Mouse (Mus musculus): ENCODE measurements around the gene Rsbn1l. TPM values are rescaled to one million over a fixed set of nuclear protein-coding genes. Genes with fewer than 3 reads are reported as not detected.

Rsbn1l gene
- polyA plus RNA-seq, 1 experiment from 2014 or later: 3.4 TPM

DNA sequence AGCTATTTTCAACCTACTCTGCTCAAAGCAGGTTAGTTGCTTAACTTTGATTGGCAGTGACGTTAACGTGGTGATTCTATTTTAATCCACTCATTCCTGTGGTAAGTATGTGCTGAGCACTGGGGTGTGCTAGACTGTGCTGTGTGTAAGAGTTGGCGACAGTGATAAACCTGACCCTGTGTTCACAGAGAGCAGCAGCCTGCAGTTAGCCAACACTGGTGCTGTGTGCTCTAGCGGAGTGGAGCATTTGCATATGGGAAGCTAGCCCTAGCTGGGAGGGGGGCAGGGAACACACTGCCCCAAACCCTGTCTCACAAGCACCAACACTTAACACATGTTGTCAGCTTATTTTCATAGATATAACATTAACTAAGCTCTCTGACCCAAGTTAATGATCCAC is 11.7 kb upstream of the Rsbn1l start:
- no peaks in the 10 kb centered on the region for H3K36me3 ChIP-seq
- no peak overlapping the region for H3K27ac ChIP-seq (replicated peaks)
- H3K4me3 ChIP-seq: no peak overlapping the region
- H3K27me3 ChIP-seq: no peaks in the 10 kb centered on the region
- H3K4me2 ChIP-seq: no peak overlapping the region
- no peaks in the 10 kb centered on the region for H3K4me1 ChIP-seq (replicated peaks)
- ATAC-seq (ENCODE audit: low FRiP score, low read depth): peak; percentile 84
- H3K9me3 ChIP-seq: no peaks in the 10 kb centered on the region
- 39% methylated on average over 4 of the region's 4 CpGs for WGBS
- no peak overlapping the region for H3K9ac ChIP-seq

- H3K4me1 ChIP-seq (replicated peaks): no peaks in the 10 kb centered on the region
- no peak overlapping the region for H3K9ac ChIP-seq
- no peak overlapping the region for H3K27ac ChIP-seq (replicated peaks)
- no peak overlapping the region for H3K4me3 ChIP-seq
- H3K36me3 ChIP-seq: no peaks in the 10 kb centered on the region
- no peaks in the 10 kb centered on the region for H3K27me3 ChIP-seq
- H3K4me2 ChIP-seq: no peak overlapping the region
- ATAC-seq (ENCODE audit: low FRiP score, low read depth): no peak
- WGBS: 78% methylated on average over 6 of the region's 6 CpGs
- H3K9me3 ChIP-seq: no peaks in the 10 kb centered on the region
These were observed 8.2 kb upstream of the Rsbn1l start for GRCm38 (mm10) chr5:20964446-20964845.

DNA sequence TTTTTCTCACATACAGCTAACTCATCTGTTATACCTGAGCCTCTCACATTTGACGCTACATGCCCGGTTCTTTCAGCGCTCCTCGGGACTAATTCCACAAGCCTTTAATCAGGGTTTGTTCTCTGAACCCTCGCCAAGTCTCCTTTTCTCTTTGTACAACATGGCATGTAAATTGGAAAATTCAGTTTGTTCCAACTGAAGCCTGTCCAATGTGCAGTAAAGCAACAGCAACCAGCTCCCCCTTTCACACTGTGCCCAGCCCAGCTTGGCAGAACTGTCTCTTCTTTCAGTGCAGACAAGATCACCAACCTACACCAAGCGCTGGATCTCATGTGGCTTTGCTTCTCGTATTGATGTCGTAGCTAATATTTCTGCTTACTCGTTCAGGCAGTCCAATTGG is 7.1 kb upstream of the Rsbn1l start:
- H3K27ac ChIP-seq (replicated peaks): no peak overlapping the region
- H3K27me3 ChIP-seq: no peaks in the 10 kb centered on the region
- ATAC-seq (ENCODE audit: low FRiP score, low read depth): no peak
- no peaks in the 10 kb centered on the region for H3K36me3 ChIP-seq
- H3K9ac ChIP-seq: no peak overlapping the region
- H3K4me3 ChIP-seq: no peak overlapping the region
- no peaks in the 10 kb centered on the region for H3K9me3 ChIP-seq
- no peak overlapping the region for H3K4me2 ChIP-seq
- no peaks in the 10 kb centered on the region for H3K4me1 ChIP-seq (replicated peaks)
- WGBS: 72% methylated on average over 9 of the region's 9 CpGs

- Histone ChIP-seq H3K9me3 (no peaks in the 10 kb centered on the region), H3K9ac (no peak overlapping the region), H3K4me1 (replicated peaks) (no peaks in the 10 kb centered on the region), H3K4me2 (no peak overlapping the region), H3K4me3 (no peak overlapping the region), H3K27me3 (no peaks in the 10 kb centered on the region), H3K27ac (replicated peaks) (no peak overlapping the region), H3K36me3 (no peaks in the 10 kb centered on the region)
- no peak for ATAC-seq (ENCODE audit: low FRiP score, low read depth)
- WGBS: 96% methylated on average over 2 of the region's 2 CpGs
These were observed 4.7 kb upstream of the Rsbn1l start for GRCm38 (mm10) chr5:20960927-20961326.

- Histone ChIP-seq H3K27ac (replicated peaks) (no peak overlapping the region), H3K9ac (no peak overlapping the region), H3K4me1 (replicated peaks) (peaks cover 9% of the 10 kb centered on the region), H3K9me3 (no peaks in the 10 kb centered on the region), H3K27me3 (no peaks in the 10 kb centered on the region), H3K4me3 (no peak overlapping the region), H3K4me2 (no peak overlapping the region), H3K36me3 (no peaks in the 10 kb centered on the region)
- ATAC-seq (ENCODE audit: low FRiP score, low read depth): no peak
- 79% methylated on average over 13 of the region's 13 CpGs for WGBS
These were observed 923 bp downstream of the Rsbn1l start for GRCm38 (mm10) chr5:20955114-20955835.

DNA sequence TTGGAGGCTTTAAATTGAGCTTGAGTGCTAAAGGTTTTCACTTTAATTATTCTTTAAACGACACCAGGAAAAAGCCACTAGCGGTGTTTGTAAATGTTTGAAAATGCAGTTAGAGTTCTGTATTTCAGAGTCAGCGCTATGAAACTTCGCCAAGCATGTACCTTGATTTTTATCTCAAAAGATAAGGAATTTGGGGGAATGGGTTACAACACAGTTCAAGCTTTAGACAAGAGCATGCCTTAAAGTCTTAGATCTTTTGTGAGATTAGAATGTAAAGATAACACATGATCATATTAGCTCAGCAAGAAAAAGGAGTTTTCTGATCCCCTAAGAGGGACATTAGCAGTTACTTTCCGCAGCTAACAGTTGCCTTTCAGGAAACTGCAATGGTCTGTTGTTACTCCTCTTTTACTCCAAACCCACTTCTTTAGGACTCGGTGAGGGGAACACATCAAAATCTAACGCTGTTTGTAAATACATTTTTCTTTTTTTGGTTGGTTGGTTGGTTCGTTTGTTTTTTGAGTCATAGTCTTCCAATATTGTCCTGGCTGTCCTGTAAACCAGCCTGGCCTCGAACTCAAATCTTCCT is 3.8 kb downstream of the Rsbn1l start:
- no peak for ATAC-seq (ENCODE audit: low FRiP score, low read depth)
- H3K9me3 ChIP-seq: no peaks in the 10 kb centered on the region
- H3K4me2 ChIP-seq: peak overlapping the region; percentile 71
- no peaks in the 10 kb centered on the region for H3K27me3 ChIP-seq
- peak overlapping the region; percentile 85 for H3K9ac ChIP-seq
- H3K27ac ChIP-seq (replicated peaks): peak overlapping the region; percentile 100; the same call in 1 of the 2 replicates
- peaks cover 22% of the 10 kb centered on the region for H3K4me1 ChIP-seq (replicated peaks)
- 24% methylated on average over 9 of the region's 9 CpGs for WGBS
- H3K36me3 ChIP-seq: no peaks in the 10 kb centered on the region
- H3K4me3 ChIP-seq: peak overlapping the region; percentile 74

GRCm38 (mm10) chr5:20951666-20952281 is 4.4 kb downstream of the Rsbn1l start:
- WGBS: under 1% methylated on average over 51 of the region's 51 CpGs
- Histone ChIP-seq H3K4me1 (replicated peaks) (peaks cover 22% of the 10 kb centered on the region), H3K9ac (peak overlapping the region; percentile 85), H3K4me2 (peak overlapping the region; percentile 71), H3K36me3 (no peaks in the 10 kb centered on the region), H3K4me3 (peak overlapping the region; percentile 74), H3K27ac (replicated peaks) (peak overlapping the region; percentile 100), H3K9me3 (no peaks in the 10 kb centered on the region), H3K27me3 (no peaks in the 10 kb centered on the region)
- ATAC-seq (ENCODE audit: low FRiP score, low read depth): peak; percentile 99

- Histone ChIP-seq H3K27me3 (no peaks in the 10 kb centered on the region), H3K4me3 (peak overlapping the region; percentile 74), H3K36me3 (no peaks in the 10 kb centered on the region), H3K9ac (peak overlapping the region; percentile 85), H3K9me3 (no peaks in the 10 kb centered on the region), H3K27ac (replicated peaks) (peak overlapping the region; percentile 100), H3K4me1 (replicated peaks) (peaks cover 22% of the 10 kb centered on the region), H3K4me2 (peak overlapping the region; percentile 71)
- peak; percentile 70 for ATAC-seq (ENCODE audit: low FRiP score, low read depth)
- WGBS: under 1% methylated on average over 85 of the region's 88 CpGs
These were observed 5.1 kb downstream of the Rsbn1l start for GRCm38 (mm10) chr5:20950855-20951650.

GRCm38 (mm10) chr5:20950516-20950854 is 5.7 kb downstream of the Rsbn1l start:
- no peak for ATAC-seq (ENCODE audit: low FRiP score, low read depth)
- Histone ChIP-seq H3K4me3 (peak overlapping the region; percentile 74), H3K36me3 (no peaks in the 10 kb centered on the region), H3K4me1 (replicated peaks) (peaks cover 22% of the 10 kb centered on the region), H3K9ac (peak overlapping the region; percentile 85), H3K27ac (replicated peaks) (peak overlapping the region; percentile 100), H3K9me3 (no peaks in the 10 kb centered on the region), H3K27me3 (no peaks in the 10 kb centered on the region), H3K4me2 (peak overlapping the region; percentile 71)
- 0% methylated on average over 9 of the region's 9 CpGs for WGBS

- no peaks in the 10 kb centered on the region for H3K27me3 ChIP-seq
- H3K9ac ChIP-seq: peak overlapping the region; percentile 85
- H3K36me3 ChIP-seq: no peaks in the 10 kb centered on the region
- WGBS: 4% methylated on average over 5 of the region's 5 CpGs
- H3K9me3 ChIP-seq: no peaks in the 10 kb centered on the region
- peak overlapping the region; percentile 74 for H3K4me3 ChIP-seq
- H3K27ac ChIP-seq (replicated peaks): peak overlapping the region; percentile 100; the same call in 1 of the 2 replicates
- peaks cover 22% of the 10 kb centered on the region for H3K4me1 ChIP-seq (replicated peaks)
- peak overlapping the region; percentile 71 for H3K4me2 ChIP-seq
- ATAC-seq (ENCODE audit: low FRiP score, low read depth): no peak
These were observed 6.1 kb downstream of the Rsbn1l start for GRCm38 (mm10) chr5:20950093-20950492.

DNA sequence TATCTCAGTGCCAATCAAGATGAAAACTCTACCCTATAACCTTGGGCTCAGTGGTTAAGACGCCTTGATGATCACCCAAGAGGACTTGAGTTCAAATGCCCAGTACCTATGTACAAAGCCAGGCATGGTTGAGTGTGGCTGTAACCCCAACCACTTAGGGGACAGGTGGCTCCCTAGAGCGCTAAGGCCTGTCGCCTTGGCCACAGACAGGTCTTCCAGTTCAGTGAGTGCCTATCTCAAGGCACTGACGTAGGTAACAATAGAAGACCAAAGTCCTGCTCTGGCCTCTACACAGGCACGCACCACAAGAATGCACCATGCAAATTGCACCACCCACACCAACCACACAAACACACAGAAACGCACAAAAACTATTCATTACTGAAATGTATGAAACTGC is 9.3 kb downstream of the Rsbn1l start:
- Histone ChIP-seq H3K9me3 (no peaks in the 10 kb centered on the region), H3K4me1 (replicated peaks) (peaks cover 13% of the 10 kb centered on the region), H3K36me3 (no peaks in the 10 kb centered on the region), H3K4me2 (no peak overlapping the region), H3K4me3 (no peak overlapping the region), H3K27ac (replicated peaks) (no peak overlapping the region), H3K27me3 (no peaks in the 10 kb centered on the region), H3K9ac (no peak overlapping the region)
- 80% methylated on average over 6 of the region's 6 CpGs for WGBS
- ATAC-seq (ENCODE audit: low FRiP score, low read depth): no peak
